Mouse (Mus musculus) heart, postnatal 0 days (tissue): ENCODE results near the gene Cryl1.

Source experiments
- CTCF ChIP-seq: IDR thresholded peaks from 2 replicates; pipeline ENCODE4 v1.5.1; 2016; ENCODE audit warnings: antibody characterized with exemption, control low read depth, low read depth
- EP300 ChIP-seq: IDR thresholded peaks from 2 replicates; pipeline ENCODE4 v1.6.1; 2016; ENCODE audit warnings: antibody characterized with exemption, low read depth

- TF ChIP-seq CTCF: no peak
- TF ChIP-seq EP300: no peak
Measured at GRCm38 (mm10) chr14:57263943-57264342, 134.4 kb downstream of the Cryl1 start.
